Mouse (Mus musculus) cortical plate, adult 2 months (tissue): Measurements from ENCODE around the gene Irx2.

Source experiments
- CTCF ChIP-seq: fragments of 200-500 bp; IDR thresholded peaks from 2 replicates; pipeline ENCODE4 v1.5.1; 2011; ENCODE audit warnings: mild to moderate bottlenecking, control low read depth, low read length; ENCODE audit not compliant: insufficient read depth; ENCODE audit errors: extremely low read depth
- POLR2A ChIP-seq: fragments of 200-500 bp; IDR thresholded peaks from 2 replicates; pipeline ENCODE4 v1.6.1; 2011; ENCODE audit warnings: mild to moderate bottlenecking, low read length, control low read depth; ENCODE audit not compliant: insufficient read depth; ENCODE audit errors: extremely low read depth

- TF ChIP-seq POLR2A: no peak
- no peak for TF ChIP-seq CTCF
Observed at GRCm38 (mm10) chr13:72656447-72656846, 27.8 kb downstream of the Irx2 start.
